Mouse (Mus musculus) mouse trophoblast stem cell (cell line): ENCODE measurements around the gene Tsacc.
"Not testable (repeated sequence)": the region's sequence is repeated elsewhere in the genome, so short reads cannot be mapped to it uniquely, and the experiment has no call there.

Source experiments
- in situ Hi-C, 2 experiments: fragments of 300-500 bp; cut with MseI, MboI; formaldehyde crosslinking; loops; 2 replicates in 1 of 2; 3 replicates in 1 of 2; pipeline ENCODE4 v1.15.1; 2025

Tsacc gene

DNA sequence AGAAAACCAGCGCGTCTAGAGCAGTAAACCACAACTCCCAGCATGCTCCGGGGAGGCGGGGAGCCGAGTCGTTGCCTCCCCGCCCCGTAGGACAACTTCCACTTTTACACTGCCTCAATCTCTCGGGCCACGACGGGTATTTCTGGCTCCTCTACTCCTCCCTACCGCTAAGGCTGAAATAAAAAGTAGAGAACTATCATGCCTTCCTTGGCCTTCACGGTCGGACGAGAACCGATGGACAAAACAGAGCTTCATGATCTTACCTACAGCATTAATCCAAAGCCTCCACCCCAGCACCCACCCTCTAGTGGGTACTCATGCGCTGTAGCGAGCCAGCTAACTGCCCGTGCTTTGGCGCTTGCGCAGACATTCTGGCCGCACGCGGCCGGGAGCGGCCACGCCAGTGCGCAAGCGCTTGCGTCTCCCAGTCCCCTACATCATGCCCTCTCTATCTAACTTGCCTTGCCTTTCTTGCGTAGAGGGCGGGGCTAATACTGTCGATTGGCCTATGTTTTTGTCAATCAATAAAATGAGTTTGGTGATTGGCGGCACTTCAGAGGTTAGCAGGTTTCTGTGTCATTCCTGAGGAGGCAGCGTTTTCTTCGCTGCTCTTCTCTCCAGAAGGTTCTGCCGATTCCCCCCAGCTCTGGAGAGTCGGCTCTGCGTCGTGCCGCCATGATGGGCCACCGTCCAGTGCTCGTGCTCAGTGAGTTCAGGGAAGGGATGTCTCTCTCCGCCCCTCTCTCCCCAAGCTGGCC lies at the start of gene Tsacc, which contains the start of gene Cct3:
Gene Tsacc, minus strand, starts transcription at position 439 of the 758 bp plus-strand sequence.
Gene Cct3, plus strand, starts transcription at position 556 of the 758 bp plus-strand sequence.
- in situ Hi-C loops: no loop called here

DNA sequence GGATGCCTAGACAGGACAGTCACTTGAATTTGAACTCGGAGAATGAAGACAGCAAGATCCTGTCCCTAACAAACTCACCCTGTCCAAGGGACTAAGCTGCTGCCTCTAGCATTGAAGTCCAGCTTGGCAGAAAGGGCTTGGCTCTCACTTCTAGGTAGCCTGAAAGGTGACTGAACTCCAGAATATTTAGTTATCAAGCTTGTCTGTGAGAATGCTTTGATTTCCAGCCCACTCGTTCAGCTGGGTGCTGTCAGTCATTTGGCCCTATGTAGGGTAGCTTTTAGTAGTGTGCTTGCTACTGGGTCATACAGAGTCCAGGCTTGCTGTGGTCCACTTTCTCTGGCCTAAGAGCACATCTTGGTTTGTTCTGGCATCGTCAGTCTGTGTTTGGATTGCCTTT lies 42.2 kb upstream of the Tsacc start:
- in situ Hi-C loops: no loop called here

DNA sequence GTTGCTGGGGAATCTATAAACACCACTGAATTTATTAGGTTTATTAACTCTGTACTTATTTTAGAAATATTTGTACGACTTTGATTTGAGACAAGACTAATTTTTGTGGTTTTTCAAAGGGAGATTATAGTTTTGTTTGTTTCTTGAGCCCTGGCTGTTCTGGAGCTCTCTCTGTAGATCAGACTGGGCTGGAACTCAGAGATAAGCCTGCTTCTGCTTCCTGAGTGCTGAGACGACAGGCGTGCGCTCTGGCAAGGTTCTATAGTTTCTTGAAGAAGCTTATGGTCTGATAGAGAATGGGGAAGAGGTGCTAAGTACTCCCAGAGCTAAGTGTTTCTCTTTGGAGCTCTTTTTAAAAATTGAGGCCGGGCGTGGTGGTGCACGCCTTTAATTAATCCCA lies 41.5 kb upstream of the Tsacc start:
- in situ Hi-C loops: no loop called here

DNA sequence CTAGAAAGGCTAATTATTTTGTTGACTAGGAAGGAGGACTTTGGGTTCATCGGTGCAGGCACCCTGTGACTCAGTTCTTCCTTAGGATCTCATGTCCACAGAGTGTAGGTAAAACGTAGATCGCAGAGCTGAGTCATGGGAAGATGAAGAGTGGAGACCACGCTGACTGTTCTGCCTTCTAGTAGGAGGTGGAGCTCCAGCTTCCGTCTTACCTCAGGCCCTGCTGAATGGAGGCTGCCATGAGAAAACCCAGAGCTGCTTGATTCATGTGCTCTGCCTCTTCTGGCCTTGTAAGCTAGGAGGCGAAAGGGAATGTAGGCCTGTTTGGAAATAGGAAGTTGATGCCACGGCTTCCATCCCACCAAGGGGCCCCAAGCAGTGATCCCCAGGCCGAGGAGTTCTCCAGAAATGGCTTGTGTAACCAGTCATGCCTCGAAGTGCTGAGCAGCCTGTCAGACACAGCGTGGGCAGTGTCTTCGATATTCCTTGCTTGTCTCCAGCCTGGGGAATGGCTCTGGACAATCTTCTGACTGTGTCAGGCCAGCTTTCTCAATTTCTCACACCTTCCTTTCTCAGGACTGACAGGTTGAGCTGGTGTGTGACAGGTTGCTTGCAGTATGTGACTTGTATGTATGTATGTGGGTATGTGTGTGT lies 40.7 kb upstream of the Tsacc start:
- in situ Hi-C loops: no loop called here

DNA sequence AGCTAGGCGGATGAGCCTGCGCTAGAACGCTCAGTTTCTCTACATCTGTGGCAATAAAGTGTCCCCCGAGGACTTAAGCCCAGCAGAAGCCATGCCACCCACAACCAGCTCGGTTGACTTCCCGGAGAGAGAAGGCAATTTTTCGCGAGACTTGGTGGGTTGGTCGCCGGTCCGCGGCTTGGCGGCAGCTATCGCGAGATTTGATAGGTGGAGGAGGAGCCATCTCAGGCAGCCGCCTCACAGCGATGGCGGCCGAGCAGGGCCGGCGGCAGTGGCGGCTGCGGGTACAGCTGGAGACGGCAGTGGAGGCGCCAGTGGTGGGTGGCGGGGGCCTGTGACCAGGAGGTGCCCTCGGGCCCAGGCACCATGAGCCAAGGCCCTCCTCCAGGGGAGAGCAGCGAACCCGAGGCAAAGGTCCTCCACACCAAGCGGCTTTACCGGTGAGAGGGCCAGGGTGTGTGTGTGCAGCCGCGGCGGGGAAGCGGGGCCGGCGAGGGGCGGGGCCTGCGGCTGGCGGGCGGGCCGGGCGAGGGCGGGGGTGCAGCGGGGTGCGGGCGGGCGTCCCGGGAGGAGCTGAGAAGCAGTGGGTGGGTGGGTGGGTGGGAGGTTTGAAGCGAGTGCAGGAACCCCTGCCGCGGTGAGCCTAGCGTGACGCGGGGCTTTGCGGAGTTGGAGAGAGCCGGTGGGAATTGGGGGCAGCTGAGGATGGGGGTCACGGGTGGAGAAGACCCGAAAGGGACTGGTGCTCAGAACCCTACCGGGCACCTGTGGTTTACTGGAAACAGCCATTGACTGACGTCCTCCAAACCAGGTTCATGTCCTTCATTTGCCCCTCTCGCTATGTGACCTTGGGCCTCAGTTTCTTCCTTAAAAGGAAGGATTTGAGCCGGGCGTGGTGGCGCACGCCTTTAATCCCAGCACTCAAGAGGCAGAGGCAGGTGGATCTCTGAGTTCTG lies 39.5 kb upstream of the Tsacc start, which contains the start of the genes Tmem79 and Smg5:
Gene Tmem79, minus strand, starts transcription at position 91 of the 956 bp plus-strand sequence.
Gene Smg5, plus strand, starts transcription at position 203 of the 956 bp plus-strand sequence.
- in situ Hi-C loops: no loop called here

DNA sequence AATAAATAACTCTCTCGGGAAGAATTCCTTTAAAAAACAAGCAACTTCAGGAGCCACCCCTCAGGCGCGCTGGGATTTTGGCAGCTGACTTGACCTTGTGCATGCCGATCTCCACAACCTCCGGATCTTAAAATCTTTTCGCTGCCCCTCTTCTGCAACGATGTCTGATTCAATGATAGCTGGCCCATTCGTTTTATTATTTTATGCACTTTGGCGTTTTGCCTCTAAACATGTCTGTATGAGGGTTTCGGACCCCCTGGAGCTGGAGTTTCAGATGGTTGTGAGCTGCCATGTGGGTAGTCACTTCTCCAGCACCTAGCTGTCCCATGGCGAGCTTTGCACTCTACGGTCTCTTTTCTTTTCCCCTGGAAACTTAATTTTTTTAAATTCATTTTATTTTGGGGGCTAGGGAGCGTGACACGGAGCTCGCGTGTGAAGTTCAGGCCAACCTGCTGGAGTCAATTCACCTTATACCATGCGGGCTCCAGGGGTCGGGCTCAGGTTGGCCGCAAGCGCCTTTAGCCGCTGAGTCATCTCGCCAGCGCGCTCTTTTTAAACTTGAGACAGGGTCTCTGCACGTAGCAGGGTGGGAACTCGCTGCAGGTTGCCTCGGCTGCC lies 38.7 kb upstream of the Tsacc start:
- in situ Hi-C loops: no loop called here

DNA sequence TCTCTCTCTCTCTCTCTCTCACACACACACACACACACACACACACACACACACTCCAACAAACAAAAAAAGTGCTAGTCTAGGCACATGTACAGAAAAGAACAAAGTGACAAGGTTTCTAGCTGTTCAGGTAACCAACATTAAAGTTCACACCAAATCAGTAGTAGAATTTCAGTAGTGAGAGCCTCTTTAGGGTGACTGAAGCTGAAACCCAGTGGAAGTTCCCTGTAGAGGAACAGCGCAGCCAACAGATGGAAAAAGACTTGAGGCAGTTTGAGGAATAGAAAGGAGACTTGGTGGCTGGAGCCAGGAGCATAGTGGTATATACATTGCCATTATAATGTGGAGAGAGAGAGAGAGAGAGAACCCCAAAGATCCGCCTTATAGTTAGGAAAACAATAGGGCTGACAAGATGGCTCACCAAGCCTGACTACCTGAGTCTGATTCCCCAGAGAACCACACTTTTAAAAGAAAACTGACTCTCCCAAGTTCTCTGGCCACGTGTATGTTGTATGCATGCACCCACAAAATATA lies 38.2 kb upstream of the Tsacc start:
- in situ Hi-C loops: no loop called here

DNA sequence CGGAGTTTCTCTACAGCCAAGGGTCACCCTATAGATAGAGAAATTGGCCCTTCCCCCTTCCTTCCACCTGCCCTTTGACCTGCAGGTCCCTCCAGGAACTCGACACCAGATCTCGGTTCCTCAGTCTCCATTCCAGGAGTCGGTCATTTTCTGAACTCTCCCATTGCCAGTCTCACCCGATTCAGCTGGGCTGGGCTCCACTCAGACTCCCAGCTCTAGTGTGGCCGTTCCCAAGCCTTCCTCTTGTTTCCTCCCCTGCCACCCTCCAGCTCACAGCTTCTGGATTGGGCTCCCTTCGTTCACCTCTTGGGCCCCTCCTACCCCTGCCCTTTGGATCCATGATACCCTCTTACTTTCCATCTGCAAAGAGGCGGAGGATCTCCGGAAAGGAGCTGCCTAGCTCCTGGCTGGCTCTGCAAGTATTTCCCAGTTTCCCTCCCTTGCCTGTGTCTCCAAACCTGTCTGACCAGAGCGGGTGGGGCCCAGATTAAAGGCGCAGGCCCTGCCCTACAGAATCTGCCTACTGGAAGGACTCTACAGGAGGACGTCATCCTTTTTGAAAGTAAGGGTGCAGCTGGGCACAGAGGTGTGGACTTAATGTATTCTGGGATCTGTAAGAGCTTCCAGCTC lies 37.3 kb upstream of the Tsacc start:
- in situ Hi-C loops: no loop called here

DNA sequence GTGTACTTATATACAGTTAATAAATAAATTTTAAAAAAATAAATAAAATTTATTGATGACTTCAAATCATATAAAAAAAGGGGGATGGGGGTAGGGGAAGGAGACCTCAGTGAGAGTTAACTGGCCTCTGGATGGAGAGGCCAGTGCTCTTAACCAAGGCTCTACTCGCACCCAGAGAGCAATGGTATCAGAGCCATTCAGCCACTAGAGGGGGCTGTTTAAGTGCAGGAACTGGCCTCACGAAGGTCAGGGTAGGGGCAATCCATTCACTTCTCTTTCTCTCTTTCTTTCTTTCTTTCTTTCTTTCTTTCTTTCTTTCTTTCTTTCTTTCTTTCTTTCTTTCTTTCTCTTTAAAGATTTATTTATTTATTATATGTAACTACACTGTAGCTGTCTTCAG lies 34.5 kb upstream of the Tsacc start:
- in situ Hi-C loops: no loop called here

DNA sequence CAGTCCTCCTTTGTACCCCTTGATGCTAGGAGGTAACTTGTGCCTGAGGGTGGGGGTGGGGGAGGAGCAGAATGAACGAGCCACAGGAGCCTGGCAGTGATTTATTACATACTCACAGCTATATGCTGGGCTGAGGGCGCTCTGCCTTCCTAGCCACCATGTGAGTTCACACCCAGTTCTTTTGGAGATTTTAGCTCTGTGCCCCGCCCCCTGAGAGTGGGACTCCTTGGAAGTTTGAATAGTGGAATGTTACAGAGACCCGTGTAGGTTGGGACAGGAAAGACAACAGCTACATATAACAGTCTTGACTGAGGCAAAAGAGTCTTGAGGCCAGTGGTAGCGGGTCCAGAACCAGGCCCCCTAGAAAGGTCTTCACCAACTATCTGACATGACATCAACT lies 32.2 kb upstream of the Tsacc start:
- in situ Hi-C loops: no loop called here

DNA sequence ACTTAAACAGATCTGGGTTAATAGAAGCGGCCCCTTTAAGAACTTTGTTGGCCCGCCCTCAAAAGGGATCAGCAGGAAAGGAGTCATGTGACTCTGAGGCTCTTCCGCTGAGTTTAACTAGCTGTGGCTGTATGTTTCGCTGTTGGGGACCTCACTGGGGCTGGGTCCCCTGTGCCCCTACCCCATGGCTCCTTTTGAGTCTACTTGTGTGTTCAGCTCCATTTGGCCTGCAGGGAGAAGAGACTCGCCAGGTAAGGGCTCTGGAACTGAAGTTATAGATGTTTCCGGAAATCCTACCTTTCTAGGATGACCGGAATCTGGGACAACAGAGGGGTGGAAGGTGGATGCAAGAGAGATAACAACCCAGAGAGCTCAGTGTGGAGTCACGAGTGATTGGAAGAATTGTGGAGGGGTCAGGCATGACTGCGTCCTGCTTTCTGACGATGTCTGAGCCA lies 28.2 kb upstream of the Tsacc start, which contains the start of gene Glmp:
Gene Glmp, plus strand, starts transcription at position 73 of the 455 bp plus-strand sequence.
- in situ Hi-C loops: no loop called here

DNA sequence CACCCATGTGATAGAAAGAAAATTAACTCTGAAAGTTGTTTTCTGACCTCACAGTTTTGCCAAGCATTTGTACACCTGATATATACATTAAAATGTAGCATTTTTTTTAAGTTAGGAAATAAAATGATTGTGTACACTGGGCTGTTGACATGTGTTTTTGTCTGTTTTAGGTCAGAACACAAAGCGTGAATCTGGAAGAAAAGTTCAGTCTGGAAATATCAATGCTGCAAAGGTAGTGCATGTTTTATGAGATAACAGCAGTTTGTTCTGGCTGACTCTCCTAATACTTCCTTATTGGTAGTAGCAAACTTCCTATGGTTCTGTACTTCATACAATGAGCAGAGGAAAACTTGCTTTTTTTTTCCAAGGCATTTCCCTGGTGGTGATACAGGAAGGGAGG lies 2.4 kb upstream of the Tsacc start:
- in situ Hi-C loops: no loop called here

DNA sequence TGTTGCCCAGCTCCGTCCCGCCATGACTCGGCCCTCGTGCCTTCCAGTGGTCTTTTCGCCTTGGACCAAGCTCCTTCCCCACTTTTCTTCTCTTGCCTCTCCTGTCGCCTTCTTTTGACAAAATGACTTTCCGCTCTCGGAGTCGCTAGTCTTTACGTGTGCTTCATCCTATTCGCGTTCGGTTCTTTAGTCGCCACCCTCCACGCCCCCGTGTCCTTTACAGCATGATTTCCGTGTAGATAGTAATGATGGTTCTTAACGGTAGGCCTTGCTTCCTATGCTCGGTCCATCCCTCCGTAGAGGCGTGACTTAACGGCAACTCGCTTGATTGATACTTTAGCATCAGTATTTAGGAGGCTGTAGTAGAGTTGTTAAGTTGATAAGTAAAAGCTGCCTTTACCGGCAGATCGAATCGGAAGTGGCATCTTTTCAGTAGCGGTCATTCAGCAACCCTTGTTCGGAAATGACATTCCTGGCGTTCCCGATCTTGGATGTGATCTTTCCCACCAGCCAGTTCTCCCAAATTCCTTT lies 587 bp upstream of the Tsacc start:
- in situ Hi-C loops: no loop called here

DNA sequence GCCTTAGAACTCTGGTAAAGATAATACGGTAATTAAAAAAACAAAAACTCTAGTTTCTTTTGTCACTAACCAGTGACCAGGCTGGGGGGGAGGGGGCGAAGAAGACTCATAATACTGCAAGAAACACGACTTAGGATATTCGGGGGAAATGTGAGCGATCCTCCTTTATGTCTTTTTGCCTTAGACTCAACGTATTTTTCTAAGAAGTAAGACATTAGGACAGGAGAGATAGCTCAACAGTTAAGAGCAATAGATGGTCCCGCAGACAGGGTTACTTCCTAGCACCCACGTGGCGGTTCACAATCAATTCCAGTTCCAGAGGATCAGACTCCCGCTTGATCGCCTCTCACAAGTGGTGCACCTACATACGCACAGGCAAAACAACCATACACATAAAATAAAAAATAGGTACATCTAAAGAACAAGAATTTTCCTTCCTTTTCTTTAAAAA lies 664 bp downstream of the Tsacc start:
- in situ Hi-C loops: no loop called here

DNA sequence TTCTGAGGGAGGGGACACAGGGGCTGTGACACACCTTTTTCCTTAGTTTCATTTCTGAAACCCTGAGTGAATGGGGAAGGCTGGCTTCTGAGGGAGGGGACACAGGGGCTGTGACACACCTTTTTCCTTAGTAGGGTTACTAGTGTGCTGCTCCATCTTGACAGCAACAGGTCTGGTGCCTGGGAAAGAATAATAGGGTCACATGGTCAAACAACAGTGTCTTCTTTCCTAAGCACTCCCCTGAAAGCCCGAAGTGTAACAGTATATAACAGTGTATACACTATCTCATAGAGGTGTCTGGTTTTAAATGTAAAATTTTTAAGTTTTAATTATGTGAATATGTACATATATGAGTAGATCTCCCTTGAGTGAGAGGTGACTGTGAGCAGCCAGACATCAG lies 1.5 kb downstream of the Tsacc start:
- in situ Hi-C loops: not testable (repeated sequence)

DNA sequence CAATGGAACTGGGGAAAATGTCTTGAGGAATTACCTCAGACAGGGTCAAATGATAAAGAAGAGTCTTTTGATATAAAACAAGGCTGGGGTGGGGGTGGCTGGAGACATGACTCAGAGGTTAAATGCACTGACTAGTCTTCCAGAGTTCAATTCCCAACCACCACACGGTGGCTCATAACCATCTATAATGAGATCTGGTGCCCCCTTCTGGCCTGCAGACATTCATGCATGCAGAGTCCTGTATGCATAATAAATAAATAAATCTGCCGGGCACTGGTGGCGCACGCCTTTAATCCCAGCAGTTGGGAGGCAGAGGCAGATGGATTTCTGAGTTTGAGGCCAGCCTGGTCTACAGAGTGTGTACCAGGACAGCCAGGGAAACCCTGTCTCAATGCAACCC lies 4.8 kb downstream of the Tsacc start:
- in situ Hi-C loops: no loop called here

DNA sequence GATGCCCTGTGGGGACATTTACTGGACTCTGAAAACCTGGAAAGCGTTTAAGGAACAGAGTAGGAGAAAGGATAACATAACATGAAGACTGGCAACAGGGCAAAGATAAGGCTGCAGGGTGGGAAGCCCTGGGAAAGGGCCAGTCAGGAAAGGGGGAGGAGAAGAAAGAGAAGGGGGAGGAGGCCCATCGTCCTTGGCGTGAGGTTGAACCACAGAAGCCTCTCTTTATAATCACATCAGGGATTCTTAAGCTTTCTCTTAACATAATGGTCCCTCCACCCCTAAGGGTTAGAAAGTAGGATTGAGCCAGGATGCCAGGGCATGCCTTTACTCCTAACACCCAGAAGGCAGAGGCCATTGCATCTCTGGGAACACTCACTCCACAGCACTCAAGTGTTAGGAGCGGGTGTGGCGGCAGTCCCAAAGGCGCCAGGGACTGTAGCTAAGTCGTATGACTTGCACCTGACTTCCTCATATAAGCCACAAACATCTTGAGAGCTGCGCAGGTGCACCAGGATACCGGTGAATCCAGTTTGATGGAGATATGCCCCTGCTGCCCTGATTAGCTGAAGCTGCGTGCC lies 8.6 kb downstream of the Tsacc start:
- in situ Hi-C loops: not testable (repeated sequence)

DNA sequence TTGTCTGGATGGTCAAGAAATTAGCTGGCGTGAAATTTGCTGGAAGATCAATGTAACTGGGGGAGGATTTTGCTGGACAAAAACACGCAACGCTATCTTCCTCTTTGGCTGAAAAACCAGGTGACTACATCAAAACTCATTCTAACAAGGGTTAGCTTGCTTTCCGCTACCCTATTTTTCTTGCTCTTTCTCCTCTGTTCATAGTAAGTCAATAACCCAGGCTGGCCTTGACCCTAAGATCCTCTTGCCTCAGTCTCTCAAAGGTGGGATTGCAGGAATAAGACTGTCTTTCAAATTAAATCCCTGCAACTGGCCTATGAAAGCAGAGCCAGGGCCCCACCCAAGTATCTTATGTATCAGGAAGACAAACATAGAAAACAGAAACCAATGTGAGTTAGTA lies 9.7 kb downstream of the Tsacc start, which contains the start of gene Gm38392:
Gene Gm38392, minus strand, starts transcription at position 101 of the 400 bp plus-strand sequence.
- in situ Hi-C loops: no loop called here

DNA sequence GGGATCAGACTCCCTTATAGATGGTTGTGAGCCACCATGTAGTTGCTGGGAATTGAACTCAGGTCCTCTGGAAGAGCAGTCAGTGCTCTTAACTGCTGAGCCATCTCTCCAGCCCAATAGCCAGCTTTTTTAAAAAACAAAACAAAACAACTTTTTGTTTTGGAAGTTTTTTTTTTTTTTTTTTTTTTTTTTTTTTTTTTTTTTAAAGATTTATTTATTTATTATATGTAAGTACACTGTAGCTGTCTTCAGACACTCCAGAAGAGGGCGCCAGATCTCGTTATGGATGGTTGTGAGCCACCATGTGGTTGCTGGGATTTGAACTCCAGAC lies 11.3 kb downstream of the Tsacc start:
- in situ Hi-C loops: not testable (repeated sequence)
